Mouse (Mus musculus): ENCODE measurements around the gene Slc22a20. TPM values are rescaled to one million over a fixed set of nuclear protein-coding genes. Genes with fewer than 3 reads are reported as not detected.

The Slc22a20 gene
- polyA plus RNA-seq, 1 experiment from 2014 or later, result not detected

DNA sequence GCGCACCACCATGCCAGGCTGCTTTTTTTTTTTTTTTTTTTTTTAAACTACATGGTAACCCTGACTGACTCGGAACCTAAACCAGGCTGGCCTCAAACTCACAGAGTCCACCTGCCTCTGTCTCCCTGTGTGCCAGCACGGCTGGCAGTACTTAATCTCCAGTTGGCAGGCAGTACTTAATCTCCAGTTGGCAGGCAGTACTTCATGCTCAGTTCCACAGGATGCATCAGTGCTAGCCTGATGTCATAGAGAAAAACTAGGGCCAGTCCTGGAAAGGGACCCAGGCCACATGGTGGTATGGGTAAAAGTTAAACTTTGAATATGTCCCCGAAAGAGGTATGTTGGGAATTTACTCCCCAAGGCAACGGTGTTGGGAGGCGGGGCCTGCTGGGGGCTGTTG, 57.8 kb downstream of the Slc22a20 start:
- Histone ChIP-seq H3K27me3 (peaks cover 10% of the 10 kb centered on the region), H3K4me3 (no peak overlapping the region), H3K36me3 (ENCODE audit: poor library complexity, severe bottlenecking) (no peaks in the 10 kb centered on the region), H3K4me2 (no peak overlapping the region), H3K9me3 (replicated peaks) (no peaks in the 10 kb centered on the region), H3K9ac (no peak overlapping the region), H3K27ac (no peak overlapping the region), H3K4me1 (peaks cover 31% of the 10 kb centered on the region)
- no peak for ATAC-seq
- WGBS, result 85% methylated on average over 6 of the region's 6 CpGs

DNA sequence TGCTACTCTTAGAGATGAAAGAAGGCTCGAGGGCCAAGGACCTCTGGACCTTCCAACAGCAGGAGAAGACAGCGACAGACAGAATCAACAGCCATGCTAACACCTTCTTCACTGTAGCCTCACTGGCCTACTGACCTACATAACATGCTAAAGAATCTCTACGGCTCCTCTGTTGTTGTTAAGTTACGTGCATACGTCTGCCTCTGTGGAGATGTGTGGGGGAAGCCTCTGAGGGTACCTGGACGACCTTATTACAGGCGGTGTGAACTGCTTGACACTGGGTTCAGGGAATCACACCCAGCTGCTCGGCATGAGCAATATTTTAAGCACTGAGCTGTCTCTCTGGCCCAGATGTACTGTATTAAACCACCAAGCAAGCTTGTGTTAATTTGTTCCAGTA, 58.4 kb downstream of the Slc22a20 start:
- H3K9me3 ChIP-seq (replicated peaks), result no peaks in the 10 kb centered on the region
- ATAC-seq, result no peak
- H3K4me2 ChIP-seq, result no peak overlapping the region
- peaks cover 10% of the 10 kb centered on the region for H3K27me3 ChIP-seq
- H3K4me1 ChIP-seq, result peaks cover 31% of the 10 kb centered on the region
- 74% methylated on average over 8 of the region's 8 CpGs for WGBS
- H3K9ac ChIP-seq, result no peak overlapping the region
- no peak overlapping the region for H3K27ac ChIP-seq
- no peaks in the 10 kb centered on the region for H3K36me3 ChIP-seq (ENCODE audit: poor library complexity, severe bottlenecking)
- no peak overlapping the region for H3K4me3 ChIP-seq

DNA sequence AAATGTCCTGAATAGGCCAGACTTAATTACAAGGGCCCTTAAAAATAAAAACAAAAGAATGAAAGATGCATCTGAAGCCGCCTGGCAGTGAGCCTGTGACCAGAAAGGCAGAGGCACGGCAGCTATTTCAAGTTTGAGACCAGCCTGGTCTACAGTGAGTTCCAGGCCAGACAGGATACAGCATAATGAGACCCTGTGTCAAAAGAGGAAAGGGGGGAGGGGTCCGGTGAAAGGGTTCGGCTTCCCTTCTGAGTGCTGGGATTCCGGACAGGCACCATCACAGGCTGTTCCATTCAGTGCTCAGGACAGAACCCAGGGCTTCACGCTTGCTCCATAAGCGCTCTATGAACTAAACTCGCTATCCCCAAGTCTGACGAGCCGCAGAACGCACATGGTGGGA, 58.9 kb downstream of the Slc22a20 start:
- Histone ChIP-seq H3K9me3 (replicated peaks) (no peaks in the 10 kb centered on the region), H3K4me1 (peaks cover 31% of the 10 kb centered on the region), H3K27ac (no peak overlapping the region), H3K4me3 (no peak overlapping the region), H3K4me2 (no peak overlapping the region), H3K27me3 (peaks cover 10% of the 10 kb centered on the region), H3K36me3 (ENCODE audit: poor library complexity, severe bottlenecking) (no peaks in the 10 kb centered on the region), H3K9ac (no peak overlapping the region)
- 72% methylated on average over 11 of the region's 11 CpGs for WGBS
- no peak for ATAC-seq

DNA sequence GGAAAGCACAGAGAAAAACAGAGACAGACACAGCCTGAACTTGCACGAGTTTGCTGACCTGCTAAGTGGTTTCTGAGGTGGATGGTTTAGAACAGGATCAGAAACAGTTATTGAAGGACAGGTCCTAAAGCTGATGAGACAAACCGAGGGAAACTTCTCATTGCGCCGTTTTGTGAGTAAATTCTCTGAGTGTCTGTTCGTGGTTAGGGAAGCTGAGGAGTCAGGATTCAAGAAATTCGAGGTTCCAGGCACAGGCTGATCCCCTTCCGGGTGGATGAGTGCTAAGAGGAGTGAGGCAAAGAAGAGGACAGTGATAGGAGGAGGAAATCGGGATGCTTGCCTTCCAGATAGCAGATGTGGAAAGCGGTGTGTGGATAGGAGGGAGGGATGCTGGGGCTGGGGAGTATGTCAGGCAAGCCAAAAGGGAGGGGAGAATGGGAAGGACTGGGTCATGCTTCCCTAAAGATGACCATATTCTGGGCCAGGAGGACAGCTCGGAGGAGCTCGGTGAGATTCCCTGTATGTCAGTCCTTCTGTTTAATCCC, 60.6 kb downstream of the Slc22a20 start:
- 31% methylated on average over 11 of the region's 11 CpGs for WGBS
- no peaks in the 10 kb centered on the region for H3K9me3 ChIP-seq (replicated peaks)
- peaks cover 10% of the 10 kb centered on the region for H3K27me3 ChIP-seq
- H3K36me3 ChIP-seq (ENCODE audit: poor library complexity, severe bottlenecking), result no peaks in the 10 kb centered on the region
- peaks cover 37% of the 10 kb centered on the region for H3K4me1 ChIP-seq
- ATAC-seq, result no peak
- H3K4me3 ChIP-seq, result peak overlapping the region; percentile 54
- peak overlapping the region; percentile 95 for H3K4me2 ChIP-seq
- H3K27ac ChIP-seq, result no peak overlapping the region
- peak overlapping the region; percentile 51 for H3K9ac ChIP-seq

DNA sequence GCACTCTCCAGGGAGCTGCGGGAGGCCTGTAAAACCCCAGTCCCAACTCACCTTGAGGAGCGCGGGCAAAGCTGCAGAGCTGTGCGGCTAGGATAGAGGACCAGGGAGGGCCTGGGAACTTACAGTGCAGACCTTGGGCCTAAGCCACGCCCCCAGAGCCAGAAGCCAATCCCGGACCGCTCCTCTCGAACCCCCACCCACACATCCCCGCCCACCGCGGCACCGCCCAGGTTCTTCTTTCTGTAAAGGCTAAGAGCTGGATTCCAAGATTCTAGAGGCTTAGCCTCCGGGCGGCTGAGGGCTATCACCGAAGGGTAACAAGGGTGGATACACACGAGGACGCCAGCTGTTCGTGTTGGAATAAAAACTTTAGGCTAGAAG, 61.2 kb downstream of the Slc22a20 start, which contains the start of gene Cdc42ep2:
Gene Cdc42ep2, minus strand, starts transcription at position 104 of the 381 bp plus-strand sequence.
- peak within 1 kb of the TSS; percentile 52; the same call in 1 of the 2 replicates for H3K27ac ChIP-seq
- H3K4me2 ChIP-seq, result peak within 1 kb of the TSS; percentile 95
- peak within 1 kb of the TSS; percentile 71 for H3K9ac ChIP-seq
- no peaks in the 10 kb centered on the region for H3K9me3 ChIP-seq (replicated peaks)
- peak within 1 kb of the TSS; percentile 54 for H3K4me3 ChIP-seq
- peaks cover 10% of the 10 kb centered on the region for H3K27me3 ChIP-seq
- H3K36me3 ChIP-seq (ENCODE audit: poor library complexity, severe bottlenecking), result no peaks in the 10 kb centered on the region
- under 1% methylated on average over 18 of the region's 18 CpGs for WGBS
- ATAC-seq, result peak; percentile 96
- peaks cover 30% of the 10 kb centered on the region for H3K4me1 ChIP-seq

DNA sequence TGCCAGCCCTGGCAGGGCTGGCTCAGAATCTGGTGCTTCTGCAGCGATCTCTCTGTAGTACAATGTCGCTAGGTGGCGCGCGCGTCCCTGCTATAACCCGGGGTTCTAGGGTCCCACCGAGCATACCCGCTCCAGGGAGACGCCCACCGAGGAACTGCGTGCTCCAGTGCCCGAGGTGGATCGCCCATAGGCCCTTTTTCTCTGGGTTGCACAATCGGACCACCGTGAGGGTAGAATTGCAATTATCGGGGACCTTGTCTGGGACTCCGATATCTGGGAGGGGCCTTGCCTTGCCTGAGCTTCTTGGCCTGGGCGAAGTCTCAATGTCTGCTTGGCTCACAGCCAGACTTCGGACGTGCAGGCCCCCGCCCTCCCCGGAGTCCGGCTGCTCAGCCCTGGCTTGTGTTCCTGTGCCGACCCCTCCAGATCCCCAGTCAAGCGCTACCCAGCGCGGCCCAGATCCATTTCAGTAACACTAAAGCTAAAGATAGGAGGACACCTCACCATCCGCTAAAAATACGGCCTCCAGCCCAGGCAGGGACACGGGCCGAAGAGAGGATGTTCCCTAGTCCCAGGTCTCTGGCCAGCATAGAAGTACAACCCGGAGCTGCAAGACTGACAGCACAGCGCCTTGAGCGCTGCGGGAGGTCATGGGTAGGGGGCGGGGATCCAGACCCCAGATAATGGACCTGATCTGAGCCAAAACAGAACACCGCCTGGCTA, 61.8 kb downstream of the Slc22a20 start:
- H3K27ac ChIP-seq, result peak overlapping the region; percentile 52; the same call in 1 of the 2 replicates
- peak overlapping the region; percentile 95 for H3K4me2 ChIP-seq
- peak overlapping the region; percentile 54 for H3K4me3 ChIP-seq
- H3K9ac ChIP-seq, result peak overlapping the region; percentile 71
- H3K9me3 ChIP-seq (replicated peaks), result no peaks in the 10 kb centered on the region
- H3K36me3 ChIP-seq (ENCODE audit: poor library complexity, severe bottlenecking), result no peaks in the 10 kb centered on the region
- WGBS, result under 1% methylated on average over 38 of the region's 38 CpGs
- peaks cover 10% of the 10 kb centered on the region for H3K27me3 ChIP-seq
- peaks cover 28% of the 10 kb centered on the region for H3K4me1 ChIP-seq
- ATAC-seq, result peak; percentile 87

DNA sequence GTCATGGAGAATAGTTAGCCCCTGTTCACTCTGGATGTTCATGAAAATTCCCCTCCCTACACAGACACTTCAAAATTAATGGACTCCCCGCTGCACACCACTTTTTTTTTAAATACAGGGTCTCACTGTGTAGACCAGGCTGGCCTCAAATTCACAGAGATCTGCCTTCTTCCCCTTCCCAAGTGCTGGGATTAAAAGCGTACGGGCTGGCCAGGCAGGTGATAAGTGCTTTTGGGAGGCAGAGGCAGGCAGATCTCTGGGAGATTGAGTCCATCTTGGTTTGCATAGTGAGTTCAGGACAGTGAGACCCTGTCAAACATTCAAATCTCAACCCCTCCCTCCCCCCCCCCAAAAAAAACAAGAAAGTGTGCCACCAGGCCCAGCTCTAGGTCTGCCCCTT, 63.0 kb downstream of the Slc22a20 start:
- Histone ChIP-seq H3K9ac (no peak overlapping the region), H3K36me3 (ENCODE audit: poor library complexity, severe bottlenecking) (no peaks in the 10 kb centered on the region), H3K27me3 (peaks cover 10% of the 10 kb centered on the region), H3K9me3 (replicated peaks) (no peaks in the 10 kb centered on the region), H3K4me2 (no peak overlapping the region), H3K27ac (no peak overlapping the region), H3K4me3 (no peak overlapping the region), H3K4me1 (peaks cover 28% of the 10 kb centered on the region)
- no peak for ATAC-seq
- 94% methylated on average over 3 of the region's 3 CpGs for WGBS

DNA sequence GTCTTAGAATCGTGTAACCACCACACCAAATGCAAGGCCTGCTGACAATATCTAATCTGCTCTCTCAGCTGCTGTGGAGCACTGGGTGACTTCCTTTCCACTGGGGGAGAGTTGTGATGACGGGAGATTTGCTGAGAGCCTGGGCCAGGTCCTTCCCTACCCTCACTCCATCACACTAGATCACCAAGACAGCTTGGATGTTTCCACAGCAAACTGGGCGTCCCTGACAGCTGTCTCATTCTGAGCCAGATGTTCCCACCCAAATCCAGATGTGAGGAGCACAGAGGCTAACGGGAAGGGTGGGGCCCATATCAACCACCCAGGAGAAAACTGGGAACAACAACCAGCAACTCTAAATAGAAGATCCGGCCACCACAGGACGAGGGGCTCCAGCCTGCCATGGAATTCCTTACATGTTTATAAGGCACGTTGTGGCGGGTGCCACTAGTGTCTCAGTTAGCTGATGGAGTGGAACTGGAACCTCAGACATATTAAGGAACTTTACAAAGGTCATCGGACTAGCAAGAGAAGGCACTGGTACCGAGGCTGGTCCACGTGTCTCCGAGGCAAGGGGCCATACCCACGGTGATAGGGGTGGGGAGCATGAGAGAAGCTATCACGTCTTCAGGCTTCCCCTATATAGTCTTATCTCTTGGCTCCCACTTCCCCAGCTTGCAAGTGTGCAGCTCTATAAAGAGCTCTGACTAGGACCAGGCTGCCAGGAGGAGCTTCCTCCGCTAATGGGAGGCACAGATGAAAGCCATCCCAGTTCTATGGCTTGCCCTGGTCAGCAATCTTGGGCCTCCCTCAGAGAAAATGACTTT, 63.6 kb downstream of the Slc22a20 start:
- Histone ChIP-seq H3K9ac (no peak overlapping the region; the same call in 1 of the 2 replicates), H3K27me3 (peaks cover 10% of the 10 kb centered on the region), H3K4me2 (no peak overlapping the region; the same call in 1 of the 2 replicates), H3K4me1 (peaks cover 28% of the 10 kb centered on the region), H3K9me3 (replicated peaks) (no peaks in the 10 kb centered on the region), H3K36me3 (ENCODE audit: poor library complexity, severe bottlenecking) (0 out of 2 replicates have a peak, but pooled peaks cover 3% of the 10 kb centered on the region), H3K4me3 (no peak overlapping the region), H3K27ac (no peak overlapping the region)
- no peak for ATAC-seq
- WGBS, result 84% methylated on average over 15 of the region's 15 CpGs

DNA sequence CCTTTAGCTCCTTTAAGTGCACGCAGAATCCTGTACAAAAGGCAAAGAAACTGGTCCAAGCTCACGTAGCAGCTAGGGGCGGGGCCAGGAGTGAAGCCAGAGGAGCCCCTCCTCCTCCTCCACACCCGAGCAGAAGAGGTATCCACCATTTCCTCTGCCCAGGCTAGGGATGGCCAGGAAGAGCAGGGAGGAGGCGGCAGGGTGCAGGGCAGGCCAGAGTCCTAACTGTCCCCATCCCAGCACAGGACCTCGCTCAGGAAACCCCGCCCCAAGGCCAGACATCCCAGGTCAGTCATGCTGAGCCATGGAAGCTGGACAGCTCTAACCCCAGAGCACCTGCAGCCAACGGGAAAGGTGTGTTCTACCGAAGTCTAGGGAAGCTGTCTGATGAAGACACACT, 64.2 kb downstream of the Slc22a20 start:
- Histone ChIP-seq H3K27me3 (peaks cover 10% of the 10 kb centered on the region), H3K4me3 (no peak overlapping the region), H3K9ac (peak overlapping the region; percentile 58), H3K9me3 (replicated peaks) (no peaks in the 10 kb centered on the region), H3K36me3 (ENCODE audit: poor library complexity, severe bottlenecking) (0 out of 2 replicates have a peak, but pooled peaks cover 10% of the 10 kb centered on the region), H3K27ac (no peak overlapping the region), H3K4me1 (peaks cover 24% of the 10 kb centered on the region), H3K4me2 (peak overlapping the region; percentile 24)
- 20% methylated on average over 9 of the region's 9 CpGs for WGBS
- no peak for ATAC-seq

Other genes starting within 250 kb of the Slc22a20 start
- gene Ltbp3, start 245.2 kb downstream of the Slc22a20 start, polyA plus RNA-seq (2015; fragmentation: Nextera tagmentation; extraction: Ambion mirVana), result 8.3 and 13.1 TPM in 2 replicates
- 56.4 and 62.6 TPM in 2 replicates for gene Scyl1, start 214.7 kb downstream of the Slc22a20 start, polyA plus RNA-seq (2015; fragmentation: Nextera tagmentation; extraction: Ambion mirVana)
- 21.7 and 26.2 TPM in 2 replicates for gene Frmd8, start 110.9 kb downstream of the Slc22a20 start, polyA plus RNA-seq (2015; fragmentation: Nextera tagmentation; extraction: Ambion mirVana)
- 1.2 and 1.4 TPM in 2 replicates for gene Slc25a45, start 108.3 kb downstream of the Slc22a20 start, polyA plus RNA-seq (2015; fragmentation: Nextera tagmentation; extraction: Ambion mirVana)
- 13.1 and 15.5 TPM in 2 replicates for gene Tigd3, start 92.0 kb downstream of the Slc22a20 start, polyA plus RNA-seq (2015; fragmentation: Nextera tagmentation; extraction: Ambion mirVana)
- gene Dpf2, start 73.1 kb downstream of the Slc22a20 start, polyA plus RNA-seq (2015; fragmentation: Nextera tagmentation; extraction: Ambion mirVana), result 147 and 169 TPM in 2 replicates
- 4.2 and 4.6 TPM in 2 replicates for gene Cdc42ep2, start 61.3 kb downstream of the Slc22a20 start, polyA plus RNA-seq (2015; fragmentation: Nextera tagmentation; extraction: Ambion mirVana)
- 52.6 and 55.9 TPM in 2 replicates for gene Pola2, start 21.9 kb downstream of the Slc22a20 start, polyA plus RNA-seq (2015; fragmentation: Nextera tagmentation; extraction: Ambion mirVana)
- 1.0 and 1.1 TPM in 2 replicates for gene Capn1, start 29.8 kb upstream of the Slc22a20 start, polyA plus RNA-seq (2015; fragmentation: Nextera tagmentation; extraction: Ambion mirVana)
- gene Syvn1, start 60.4 kb upstream of the Slc22a20 start, polyA plus RNA-seq (2015; fragmentation: Nextera tagmentation; extraction: Ambion mirVana), result 23.8 and 26.0 TPM in 2 replicates
- gene Mrpl49, start 71.6 kb upstream of the Slc22a20 start, polyA plus RNA-seq (2015; fragmentation: Nextera tagmentation; extraction: Ambion mirVana), result 75.6 and 80.7 TPM in 2 replicates
- gene Fau, start 71.7 kb upstream of the Slc22a20 start, polyA plus RNA-seq (2015; fragmentation: Nextera tagmentation; extraction: Ambion mirVana), result 677 and 758 TPM in 2 replicates
- 31.1 and 33.7 TPM in 2 replicates for gene Znhit2, start 75.0 kb upstream of the Slc22a20 start, polyA plus RNA-seq (2015; fragmentation: Nextera tagmentation; extraction: Ambion mirVana)
- 28.3 and 30.3 TPM in 2 replicates for gene Tm7sf2, start 82.2 kb upstream of the Slc22a20 start, polyA plus RNA-seq (2015; fragmentation: Nextera tagmentation; extraction: Ambion mirVana)
- 70.7 and 85.7 TPM in 2 replicates for gene Vps51, start 91.1 kb upstream of the Slc22a20 start, polyA plus RNA-seq (2015; fragmentation: Nextera tagmentation; extraction: Ambion mirVana)
- gene Tmem262, start 93.9 kb upstream of the Slc22a20 start, polyA plus RNA-seq (2015; fragmentation: Nextera tagmentation; extraction: Ambion mirVana), result not detected in 2 replicates
- 1.9 and 3.1 TPM in 2 replicates for gene Gm28374, start 96.1 kb upstream of the Slc22a20 start, polyA plus RNA-seq (2015; fragmentation: Nextera tagmentation; extraction: Ambion mirVana)
- 71.7 and 76.6 TPM in 2 replicates for gene Zfpl1, start 98.8 kb upstream of the Slc22a20 start, polyA plus RNA-seq (2015; fragmentation: Nextera tagmentation; extraction: Ambion mirVana)
- 44.6 and 45.8 TPM in 2 replicates for gene Cdca5, start 98.8 kb upstream of the Slc22a20 start, polyA plus RNA-seq (2015; fragmentation: Nextera tagmentation; extraction: Ambion mirVana)
- gene AC131692.1, start 108.3 kb upstream of the Slc22a20 start, polyA plus RNA-seq (2015; fragmentation: Nextera tagmentation; extraction: Ambion mirVana), result 0.36 and 0.63 TPM in 2 replicates
- 0.43 and 0.87 TPM in 2 replicates for gene Naaladl1, start 119.6 kb upstream of the Slc22a20 start, polyA plus RNA-seq (2015; fragmentation: Nextera tagmentation; extraction: Ambion mirVana)
- 45.4 and 46.4 TPM in 2 replicates for gene Sac3d1, start 132.5 kb upstream of the Slc22a20 start, polyA plus RNA-seq (2015; fragmentation: Nextera tagmentation; extraction: Ambion mirVana)
- gene Snx15, start 142.2 kb upstream of the Slc22a20 start, polyA plus RNA-seq (2015; fragmentation: Nextera tagmentation; extraction: Ambion mirVana), result 32.5 and 35.0 TPM in 2 replicates
- gene Batf2, start 154.8 kb upstream of the Slc22a20 start, polyA plus RNA-seq (2015; fragmentation: Nextera tagmentation; extraction: Ambion mirVana), result not detected in 2 replicates
- 86.1 and 87.1 TPM in 2 replicates for gene Arl2, start 155.4 kb upstream of the Slc22a20 start, polyA plus RNA-seq (2015; fragmentation: Nextera tagmentation; extraction: Ambion mirVana)
- gene Majin, start 198.2 kb upstream of the Slc22a20 start, polyA plus RNA-seq (2015; fragmentation: Nextera tagmentation; extraction: Ambion mirVana), result not detected in 2 replicates
- 0.31 TPM in 1 of 2 replicates, not detected in the other for gene Gpha2, start 240.2 kb upstream of the Slc22a20 start, polyA plus RNA-seq (2015; fragmentation: Nextera tagmentation; extraction: Ambion mirVana)
- 53.7 and 58.8 TPM in 2 replicates for gene Ppp2r5b, start 249.7 kb upstream of the Slc22a20 start, polyA plus RNA-seq (2015; fragmentation: Nextera tagmentation; extraction: Ambion mirVana)